15 mouse cellular contexts compared by ENCODE assay signal in the genomic region with DNA sequence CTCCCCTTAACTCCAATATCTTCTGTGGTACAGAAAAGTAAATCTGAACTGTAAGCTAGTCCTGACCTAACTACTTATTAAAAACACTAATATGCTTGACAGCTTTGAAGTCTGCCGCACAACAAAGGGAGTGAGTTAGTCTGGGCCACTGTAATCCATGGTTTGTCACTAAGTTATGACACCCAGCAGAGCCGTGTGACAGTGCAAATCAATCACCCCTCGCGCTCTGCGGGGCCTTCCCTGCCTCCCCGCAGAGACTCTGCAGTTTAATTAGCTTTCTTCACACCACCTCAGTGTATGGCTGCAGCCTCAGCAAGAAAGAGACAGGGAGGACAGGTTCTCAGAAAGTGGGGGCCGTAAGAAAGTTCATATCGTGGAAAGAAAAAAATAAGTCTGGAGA. TPM values are rescaled to one million over a fixed set of nuclear protein-coding genes. Genes with fewer than 3 reads are reported as not detected.
A peak's percentile ranks its signal among the peaks of the same experiment; 100 is the strongest.
DNase-seq lines count a peak whose midpoint lies in the region; ATAC-seq lines count a peak whose summit lies in the region.
"Had no signal": no experiment of that assay in that cellular context is flagged by ENCODE, and none has a peak within 500 bp of the region (broad histone marks: within the 10 kb centered on the region; RNA-seq: fewer than 3 reads in every experiment).

No protein-coding gene starts in this region.

- no peak overlapping the region for H3K27ac ChIP-seq in kidney, embryonic 14.5 days (ENCODE audit: low read depth, low read length)
- peak overlapping the region; percentile 63 for H3K27ac ChIP-seq in forebrain, embryonic 12.5 days
- H3K27ac ChIP-seq in intestine, embryonic 16.5 days (ENCODE audit: low read length), result no peak overlapping the region
- H3K27ac ChIP-seq in neural tube, embryonic 13.5 days (replicated peaks), result peak overlapping the region; percentile 90
- H3K27ac ChIP-seq: embryonic facial prominence, embryonic 15.5 days; heart, embryonic 15.5 days had no signal

- H3K36me3 ChIP-seq in kidney, embryonic 14.5 days (ENCODE audit: control insufficient read depth, insufficient read depth, low read length), result no peaks in the 10 kb centered on the region
- H3K36me3 ChIP-seq in forebrain, embryonic 12.5 days (replicated peaks), result no peaks in the 10 kb centered on the region
- no peaks in the 10 kb centered on the region for H3K36me3 ChIP-seq in intestine, embryonic 16.5 days (ENCODE audit: control insufficient read depth, insufficient read depth, low read length)
- H3K36me3 ChIP-seq in neural tube, embryonic 13.5 days, result no peaks in the 10 kb centered on the region
- H3K36me3 ChIP-seq: embryonic facial prominence, embryonic 15.5 days; heart, embryonic 15.5 days had no signal

- 12% methylated on average over 8 of the region's 8 CpGs for WGBS in kidney, embryonic 14.5 days
- WGBS in forebrain, embryonic 12.5 days, result 7% methylated on average over 8 of the region's 8 CpGs
- 19% methylated on average over 8 of the region's 8 CpGs for WGBS in intestine, embryonic 16.5 days
- 5% methylated on average over 8 of the region's 8 CpGs for WGBS in neural tube, embryonic 13.5 days

- H3K27me3 ChIP-seq in kidney, embryonic 14.5 days (ENCODE audit: control insufficient read depth, insufficient read depth, low read length), result no peaks in the 10 kb centered on the region
- 0 out of 2 replicates have a peak, but pooled peaks cover 9% of the 10 kb centered on the region for H3K27me3 ChIP-seq in forebrain, embryonic 12.5 days
- no peaks in the 10 kb centered on the region for H3K27me3 ChIP-seq in intestine, embryonic 16.5 days (replicated peaks; ENCODE audit: control insufficient read depth, insufficient read depth, low read length)
- H3K27me3 ChIP-seq in neural tube, embryonic 13.5 days, result no peaks in the 10 kb centered on the region
- H3K27me3 ChIP-seq: embryonic facial prominence, embryonic 15.5 days had no signal

- DNase-seq in kidney, postnatal 25 days, result no peak
- no peak for DNase-seq in gastrocnemius, postnatal 4 days (ENCODE audit: low spot score in 2 of 2)
- no peak for DNase-seq in urinary bladder, postnatal 10 days (ENCODE audit: low spot score)
- DNase-seq: adrenal gland, adult 8-10 months; cerebellum, adult 18-20 months; gastrocnemius, postnatal 10 days; kidney, adult 9 months had no signal

- no peak overlapping the region for H3K4me3 ChIP-seq in kidney, embryonic 14.5 days (ENCODE audit: low read length)
- no peak overlapping the region for H3K4me3 ChIP-seq in forebrain, embryonic 12.5 days (replicated peaks)
- no peak overlapping the region for H3K4me3 ChIP-seq in intestine, embryonic 16.5 days (ENCODE audit: low read length)
- no peak overlapping the region for H3K4me3 ChIP-seq in neural tube, embryonic 13.5 days
- H3K4me3 ChIP-seq: embryonic facial prominence, embryonic 15.5 days; heart, embryonic 15.5 days had no signal

- no peak overlapping the region for H3K9ac ChIP-seq in kidney, embryonic 14.5 days (ENCODE audit: low read depth, low read length)
- H3K9ac ChIP-seq in forebrain, embryonic 12.5 days, result no peak overlapping the region
- H3K9ac ChIP-seq in intestine, embryonic 16.5 days (ENCODE audit: low read depth, low read length), result no peak overlapping the region
- H3K9ac ChIP-seq in neural tube, embryonic 13.5 days, result no peak overlapping the region
- H3K9ac ChIP-seq: embryonic facial prominence, embryonic 15.5 days; heart, embryonic 15.5 days had no signal

- H3K4me1 ChIP-seq in kidney, embryonic 14.5 days (ENCODE audit: control insufficient read depth, insufficient read depth, low read length), result peaks cover 4% of the 10 kb centered on the region; the same call in 1 of the 2 replicates
- peaks cover 32% of the 10 kb centered on the region for H3K4me1 ChIP-seq in forebrain, embryonic 12.5 days
- no peaks in the 10 kb centered on the region for H3K4me1 ChIP-seq in intestine, embryonic 16.5 days (ENCODE audit: control insufficient read depth, insufficient read depth, low read length)
- peaks cover 55% of the 10 kb centered on the region for H3K4me1 ChIP-seq in neural tube, embryonic 13.5 days (replicated peaks)

- 0 out of 2 replicates have a peak, but pooled peaks have one; percentile 52 for ATAC-seq in kidney, embryonic 14.5 days (ENCODE audit: low FRiP score, low TSS enrichment)
- peak; percentile 58; the same call in 1 of the 2 replicates for ATAC-seq in forebrain, embryonic 12.5 days (ENCODE audit: low FRiP score)
- ATAC-seq in intestine, embryonic 16.5 days, result 0 out of 2 replicates have a peak, but pooled peaks have one; percentile 31
- peak; percentile 82 for ATAC-seq in neural tube, embryonic 13.5 days (ENCODE audit: low read depth)
- no peak for ATAC-seq in CD4-positive, CD25-positive, alpha-beta regulatory T cell, adult 4 months

- H3K4me2 ChIP-seq in kidney, embryonic 14.5 days (replicated peaks; ENCODE audit: low read depth, low read length), result no peak overlapping the region
- no peak overlapping the region for H3K4me2 ChIP-seq in forebrain, embryonic 12.5 days
- H3K4me2 ChIP-seq in intestine, embryonic 16.5 days (ENCODE audit: low read depth, low read length), result no peak overlapping the region
- H3K4me2 ChIP-seq in neural tube, embryonic 13.5 days, result no peak overlapping the region
- H3K4me2 ChIP-seq: embryonic facial prominence, embryonic 15.5 days; heart, embryonic 15.5 days had no signal

- no peaks in the 10 kb centered on the region for H3K9me3 ChIP-seq in kidney, embryonic 14.5 days (ENCODE audit: control insufficient read depth, low read length)
- no peaks in the 10 kb centered on the region for H3K9me3 ChIP-seq in forebrain, embryonic 12.5 days
- H3K9me3 ChIP-seq in intestine, embryonic 16.5 days (ENCODE audit: control insufficient read depth, low read length), result no peaks in the 10 kb centered on the region
- H3K9me3 ChIP-seq in neural tube, embryonic 13.5 days, result no peaks in the 10 kb centered on the region
- H3K9me3 ChIP-seq: embryonic facial prominence, embryonic 15.5 days; heart, embryonic 15.5 days had no signal

RNA-seq across cellular contexts. Expression of gene E030025P04Rik, which starts 37.4 kb away (rescaled TPM):
- polyA plus RNA-seq in kidney, embryonic 14.5 days (2014; fragmentation: Nextera tagmentation; extraction: Ambion mirVana), result not detected in 2 replicates
- not detected in 2 replicates for polyA plus RNA-seq in forebrain, embryonic 12.5 days (2016; fragmentation: Nextera tagmentation; extraction: Ambion mirVana)
- not detected in 2 replicates for polyA plus RNA-seq in intestine, embryonic 16.5 days (2015; fragmentation: Nextera tagmentation; extraction: Ambion mirVana)
- not detected in 2 replicates for polyA plus RNA-seq in neural tube, embryonic 13.5 days (2015; fragmentation: Nextera tagmentation; extraction: Ambion mirVana)
- not detected for total RNA-seq in gastrocnemius, postnatal 4 days (2021)
- polyA plus RNA-seq in CD4-positive, CD25-positive, alpha-beta regulatory T cell, adult 4 months (2017; shearing (Covaris generic)), result not detected
- total RNA-seq: adrenal gland, adult 8-10 months; gastrocnemius, postnatal 10 days had no signal
- polyA plus RNA-seq: embryonic facial prominence, embryonic 15.5 days; heart, embryonic 15.5 days; liver, embryonic 16.5 days had no signal

Comparison
In these comparisons a context has a peak if more than half of its experiments do, and no peak if none do; other contexts are left out.
1. H3K27ac ChIP-seq: peak in forebrain, embryonic 12.5 days (single experiment) and neural tube, embryonic 13.5 days (single experiment); none in kidney, embryonic 14.5 days (single experiment) and intestine, embryonic 16.5 days (single experiment).